Mouse (Mus musculus) lung, postnatal 4 days (tissue): ENCODE measurements around the gene Rbpj.

Experiments
- DNase-seq, 2 experiments: peaks; one replicate each; pipeline ENCODE4 v3.0.0; 2021

Rbpj gene

DNA sequence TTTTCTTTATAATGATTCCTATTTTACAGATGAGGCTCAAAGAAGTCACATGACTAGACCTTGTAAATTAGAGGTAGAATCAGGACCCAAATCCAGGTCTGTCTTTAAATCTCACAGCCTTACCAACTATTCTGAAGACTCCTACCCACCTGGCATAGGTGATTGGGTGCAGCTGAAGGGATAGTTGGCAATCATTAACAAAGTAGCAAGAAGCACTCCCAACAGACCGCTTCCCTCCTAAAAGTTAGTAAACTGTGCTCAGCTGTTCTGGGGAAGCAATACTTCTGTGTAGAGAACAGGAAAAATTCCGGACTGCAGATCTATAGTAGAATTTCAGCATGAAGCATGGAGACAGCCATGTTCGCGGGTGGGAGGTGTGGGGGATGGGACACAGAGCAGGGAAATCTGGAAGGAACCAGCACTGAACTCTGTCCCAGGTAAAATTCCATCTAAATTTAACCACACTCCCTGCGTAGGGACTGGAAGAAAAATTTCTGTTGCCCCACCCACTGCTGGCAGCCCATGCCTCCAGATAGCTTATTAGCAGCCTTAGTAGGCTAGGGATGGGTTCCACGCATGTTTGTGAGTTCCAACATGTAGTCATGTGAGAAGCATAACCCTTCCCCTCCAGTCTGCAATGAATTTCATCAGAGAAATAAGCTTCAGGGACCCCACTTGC, 3.3 kb downstream of the Rbpj start:
- no peak for DNase-seq

DNA sequence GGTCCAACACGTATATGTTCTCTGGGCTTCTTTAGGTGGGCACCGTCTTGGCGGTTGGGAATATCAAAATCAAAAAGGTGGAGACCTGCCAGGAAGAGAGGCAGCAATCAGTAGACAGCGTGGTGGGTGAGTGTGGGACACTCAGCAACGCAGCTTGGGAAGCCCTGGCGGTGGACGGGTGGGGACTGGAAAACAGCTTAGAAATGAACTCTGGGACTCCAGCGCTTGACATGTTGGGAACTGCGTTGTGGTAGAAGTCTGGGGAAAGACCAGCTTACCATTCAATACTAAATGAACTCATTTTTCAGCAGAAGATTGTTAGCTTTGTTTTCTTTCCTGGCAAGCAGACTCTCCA, 3.8 kb downstream of the Rbpj start:
- no peak for DNase-seq

DNA sequence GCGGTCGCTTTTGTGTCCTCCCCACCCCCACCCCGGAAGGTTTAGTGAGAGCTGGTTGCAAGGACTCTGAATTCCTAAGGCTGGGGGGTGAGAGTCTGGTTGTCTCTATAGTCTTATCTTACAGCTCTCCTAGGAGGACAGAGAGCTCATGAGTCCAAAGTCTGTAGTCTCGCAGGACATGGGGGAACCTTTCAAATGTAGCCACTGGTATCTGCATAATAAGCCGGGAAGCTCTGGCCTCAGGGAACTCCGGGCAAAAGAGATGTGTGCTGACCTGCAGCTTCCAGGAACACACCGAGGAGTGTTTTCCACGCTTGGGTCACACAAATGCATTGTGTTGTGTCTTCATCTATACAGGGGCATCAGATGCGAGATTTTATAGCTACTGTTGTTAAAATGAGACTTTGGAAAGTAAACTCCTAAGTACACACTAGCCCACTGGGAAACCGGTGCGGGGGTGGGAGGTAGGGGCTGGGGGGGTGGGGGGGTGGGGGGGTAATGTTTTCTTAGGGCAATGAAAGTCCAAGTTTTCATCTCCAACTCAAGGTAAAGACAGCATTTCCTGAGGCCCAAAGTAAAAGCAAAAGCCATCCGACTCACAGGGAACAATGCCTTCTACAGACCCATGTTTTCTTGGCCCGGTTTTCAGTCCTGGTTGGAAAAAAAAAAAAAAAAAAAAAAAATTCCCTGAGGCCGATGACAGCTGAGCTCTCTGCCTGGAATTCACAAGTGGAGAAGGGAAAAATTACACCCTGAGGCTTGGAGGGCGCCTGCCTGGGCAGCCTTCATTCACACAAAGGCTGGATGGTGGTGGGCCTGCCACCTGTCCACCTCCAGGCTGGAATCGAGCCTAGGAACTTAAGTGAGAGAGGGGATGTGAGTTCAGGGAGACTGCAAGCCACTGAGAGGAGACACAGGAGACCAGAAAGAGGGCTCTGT, 4.5 kb downstream of the Rbpj start:
- DNase-seq: no peak

DNA sequence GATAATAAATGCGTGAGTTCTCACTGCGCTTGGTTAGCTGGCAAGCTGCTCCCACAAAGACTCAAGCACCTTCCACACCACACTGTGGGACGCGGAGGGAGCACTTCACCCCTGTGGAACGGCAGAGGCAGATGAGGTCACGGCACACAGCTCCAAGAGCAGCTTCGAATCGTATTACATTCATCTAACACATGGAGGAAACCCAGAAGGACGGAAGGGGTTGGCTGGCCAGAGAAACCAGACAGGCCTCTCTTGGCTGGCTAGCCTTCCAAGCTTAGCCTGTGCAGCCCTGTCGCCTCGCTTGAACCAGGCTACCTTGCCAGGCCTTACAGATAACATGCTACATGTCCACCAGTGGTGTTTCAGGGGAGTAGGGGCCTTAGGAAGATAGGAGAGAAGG, 6.5 kb downstream of the Rbpj start:
- DNase-seq: no peak

DNA sequence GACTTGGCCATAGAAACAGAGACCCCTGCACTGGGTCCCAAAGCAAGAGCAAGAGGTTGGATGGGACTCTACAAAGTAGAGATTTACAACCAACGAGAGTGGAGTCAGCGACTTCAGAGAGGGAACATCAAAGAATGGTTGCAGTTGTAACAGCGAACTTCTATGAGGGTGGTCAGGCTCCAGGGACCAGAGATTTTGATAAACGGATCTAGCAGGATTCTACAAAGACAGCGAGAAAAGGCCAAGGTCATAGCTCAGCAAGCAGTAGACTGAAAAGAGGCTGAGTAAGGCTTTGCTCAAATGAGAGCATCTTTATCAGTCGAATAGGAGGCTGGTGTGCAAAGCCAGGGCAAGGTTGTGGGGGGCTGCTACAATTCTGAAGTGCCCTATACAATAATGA, 13.2 kb downstream of the Rbpj start:
- no peak for DNase-seq

DNA sequence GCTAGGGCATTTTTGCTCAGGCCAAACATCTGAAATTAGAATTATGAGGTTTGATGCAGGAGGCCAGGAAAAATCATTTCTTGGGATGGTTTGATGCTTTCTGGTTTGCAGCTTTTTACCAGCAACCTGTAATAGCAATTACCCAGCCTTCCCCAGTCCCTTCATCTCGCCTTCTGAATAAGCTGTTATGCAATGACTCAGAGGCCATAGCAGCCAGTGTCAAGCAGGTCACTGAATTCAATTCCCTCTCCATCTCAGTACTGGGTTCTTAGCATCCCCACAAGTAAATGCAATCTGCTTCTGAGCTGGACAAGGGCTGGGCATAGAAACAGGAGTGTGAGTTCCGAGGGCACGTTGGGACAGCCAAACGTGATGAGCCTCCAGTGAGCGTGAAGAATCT, 13.9 kb downstream of the Rbpj start:
- no peak for DNase-seq

DNA sequence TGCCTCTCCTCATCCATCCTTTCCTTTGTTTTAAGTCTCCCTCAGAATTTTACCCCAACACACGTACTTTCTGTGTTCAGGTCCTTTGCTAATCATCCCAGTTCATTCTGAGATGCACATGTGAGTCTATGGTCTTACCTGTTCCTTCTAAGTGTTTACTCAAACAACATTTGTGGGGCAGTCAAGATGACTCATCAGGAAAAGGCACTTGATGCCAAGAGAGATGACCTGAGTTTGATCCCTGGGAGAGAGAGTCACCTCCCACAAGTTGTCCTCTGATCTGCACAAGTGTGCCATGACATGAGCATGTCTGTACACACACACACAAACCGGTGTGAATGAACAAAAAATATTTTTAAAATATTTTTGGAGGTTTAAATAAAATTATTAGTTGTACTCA, 15.1 kb downstream of the Rbpj start:
- DNase-seq: no peak

DNA sequence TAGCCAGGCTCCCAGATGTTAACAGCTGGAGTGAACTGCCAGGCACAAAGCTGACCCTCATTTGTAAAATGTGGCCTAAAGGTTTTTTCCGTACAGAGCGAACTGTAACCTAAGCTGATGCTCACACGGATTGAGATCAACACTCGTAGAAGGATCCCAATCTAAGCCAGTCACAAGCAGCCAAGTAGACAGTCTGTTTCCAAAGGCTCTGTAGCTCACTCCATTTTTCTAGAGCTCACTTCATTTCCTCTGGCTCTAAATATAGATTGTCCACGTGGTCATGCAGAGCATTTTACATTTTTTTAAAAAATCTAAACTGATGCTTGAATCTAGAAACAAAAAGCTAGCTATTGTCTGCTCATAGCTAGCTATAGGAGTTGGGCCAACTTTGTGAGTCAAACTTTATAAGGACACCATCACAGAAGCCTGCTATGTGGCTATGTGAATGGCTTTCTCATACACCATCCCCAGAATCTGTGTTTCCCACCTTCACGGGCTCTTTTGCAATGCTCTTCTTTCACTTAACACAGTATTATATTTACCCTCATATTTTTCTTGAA, 19.2 kb downstream of the Rbpj start:
- DNase-seq: no peak

DNA sequence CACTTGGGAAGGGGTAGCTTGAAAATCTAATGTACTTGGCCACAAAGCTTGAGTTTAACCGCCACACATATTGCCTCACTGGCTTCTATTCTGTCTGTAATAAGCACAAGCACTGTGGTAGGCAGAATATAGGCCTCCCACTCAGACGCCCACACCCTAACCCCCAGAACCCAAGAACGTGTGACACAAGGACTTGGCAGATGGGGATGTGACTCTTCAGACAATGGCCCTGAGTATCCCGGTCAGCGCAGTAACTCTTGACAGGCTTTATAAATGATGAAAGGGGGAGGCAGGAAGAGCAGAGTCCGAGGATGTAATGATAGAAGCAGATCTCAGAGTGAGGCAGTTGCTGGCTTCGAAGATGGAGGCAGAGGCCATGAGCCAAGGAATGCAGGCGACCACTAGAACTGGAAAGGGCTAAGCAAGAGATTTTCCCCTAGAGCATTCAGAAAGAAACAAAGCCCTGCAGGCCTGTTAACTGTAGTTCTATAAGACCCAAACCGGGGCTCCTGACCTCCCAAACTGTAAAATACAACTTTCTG, 20.1 kb downstream of the Rbpj start:
- DNase-seq: peak in 1 of 2 experiments; percentile 28

DNA sequence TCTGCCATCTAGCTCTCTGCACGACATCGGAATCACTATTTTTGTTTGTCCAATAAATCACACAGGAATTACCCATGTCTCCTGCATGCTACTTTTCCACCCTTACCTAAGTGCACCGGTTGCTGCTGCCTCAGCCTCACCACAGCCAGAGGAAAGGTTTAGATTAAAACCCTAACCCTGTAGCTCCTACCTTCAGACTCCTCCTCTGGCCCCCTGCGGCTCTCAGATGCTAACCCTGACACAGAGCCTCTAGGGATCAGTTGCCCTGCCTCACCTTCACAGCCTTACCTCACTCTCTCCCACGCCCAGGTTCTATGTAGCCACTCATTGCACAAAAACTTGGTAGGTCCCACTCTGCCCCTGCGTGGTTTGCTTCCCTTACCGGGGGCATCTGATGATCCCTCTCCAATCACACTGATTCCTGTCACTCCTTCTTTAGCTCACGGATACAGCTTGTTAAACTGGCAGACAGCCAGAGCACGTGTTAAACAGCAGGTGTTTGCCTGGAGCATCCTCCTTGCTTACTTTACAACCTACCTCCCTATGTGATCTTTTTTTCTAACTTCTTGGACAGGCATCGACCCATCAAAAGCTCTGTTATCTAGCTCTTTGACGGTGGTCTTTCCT, 21.1 kb downstream of the Rbpj start:
- no peak for DNase-seq

DNA sequence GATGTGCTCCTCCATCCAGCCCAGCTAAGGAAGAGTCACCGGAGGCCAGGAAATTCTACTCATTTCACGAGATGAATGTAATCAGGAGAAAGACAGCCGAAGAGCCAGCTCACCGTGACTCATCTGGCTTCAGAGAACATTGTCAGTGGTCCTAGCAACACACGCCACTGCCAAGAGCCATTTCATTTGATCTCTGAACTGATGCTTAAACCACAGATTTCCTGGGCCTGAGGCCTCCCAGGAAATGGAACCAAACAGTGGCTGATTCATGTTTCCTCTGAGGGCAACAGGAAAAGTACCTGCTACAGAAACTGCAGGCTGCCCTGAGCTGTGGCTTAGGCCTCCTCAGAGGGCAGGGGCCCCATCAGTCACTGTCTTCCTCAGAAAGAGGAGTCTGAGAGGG, 24.7 kb downstream of the Rbpj start:
- DNase-seq: no peak

DNA sequence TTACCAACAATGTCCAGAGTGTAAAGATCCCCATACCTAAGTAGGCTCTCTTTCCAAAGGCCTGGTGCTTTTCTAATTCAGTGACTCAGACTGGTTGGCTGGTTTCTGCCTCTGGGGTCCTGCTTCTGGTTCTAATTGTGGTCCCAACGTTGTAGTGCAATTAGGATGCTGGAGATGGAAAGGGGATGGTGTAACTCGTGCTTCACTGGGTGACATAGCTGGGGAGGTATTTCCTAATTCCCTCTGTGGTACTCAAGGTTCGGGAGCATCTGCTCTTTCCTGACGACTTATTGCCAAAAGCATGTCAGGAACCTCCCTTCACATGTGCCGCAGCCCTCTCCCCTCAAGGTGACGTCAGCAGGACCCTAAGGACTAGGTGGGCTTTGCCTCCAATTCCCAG, 27.8 kb downstream of the Rbpj start:
- no peak for DNase-seq

DNA sequence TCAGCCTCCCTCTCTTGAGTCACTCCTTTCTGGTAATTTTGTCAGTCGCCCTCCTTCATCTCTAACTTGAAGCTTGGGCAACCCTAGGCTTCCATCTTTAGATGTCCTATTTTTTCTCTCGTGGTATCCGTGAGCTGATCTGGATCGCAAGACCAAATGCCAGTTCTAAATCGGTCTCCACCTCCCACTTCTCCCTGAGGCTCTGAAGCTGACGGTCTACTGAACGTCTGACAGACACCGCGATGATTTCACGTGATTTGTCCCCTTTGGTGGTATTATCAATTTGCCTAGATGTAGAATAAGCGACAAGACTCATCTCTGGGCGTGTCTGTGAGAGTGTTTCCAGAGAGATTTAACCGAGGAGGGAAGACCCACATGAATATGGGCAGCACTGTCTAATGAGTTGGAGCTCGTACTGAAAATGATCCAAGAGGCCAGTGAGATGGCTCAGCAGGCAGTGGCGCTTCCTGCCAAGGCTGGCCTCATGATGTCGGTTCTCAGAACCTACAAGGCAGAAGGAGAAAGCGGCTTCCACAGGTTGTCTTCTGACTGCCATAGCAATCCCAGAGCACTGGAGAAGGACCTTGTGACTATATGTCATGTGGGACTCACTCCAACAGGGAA, 28.7 kb downstream of the Rbpj start:
- no peak for DNase-seq

DNA sequence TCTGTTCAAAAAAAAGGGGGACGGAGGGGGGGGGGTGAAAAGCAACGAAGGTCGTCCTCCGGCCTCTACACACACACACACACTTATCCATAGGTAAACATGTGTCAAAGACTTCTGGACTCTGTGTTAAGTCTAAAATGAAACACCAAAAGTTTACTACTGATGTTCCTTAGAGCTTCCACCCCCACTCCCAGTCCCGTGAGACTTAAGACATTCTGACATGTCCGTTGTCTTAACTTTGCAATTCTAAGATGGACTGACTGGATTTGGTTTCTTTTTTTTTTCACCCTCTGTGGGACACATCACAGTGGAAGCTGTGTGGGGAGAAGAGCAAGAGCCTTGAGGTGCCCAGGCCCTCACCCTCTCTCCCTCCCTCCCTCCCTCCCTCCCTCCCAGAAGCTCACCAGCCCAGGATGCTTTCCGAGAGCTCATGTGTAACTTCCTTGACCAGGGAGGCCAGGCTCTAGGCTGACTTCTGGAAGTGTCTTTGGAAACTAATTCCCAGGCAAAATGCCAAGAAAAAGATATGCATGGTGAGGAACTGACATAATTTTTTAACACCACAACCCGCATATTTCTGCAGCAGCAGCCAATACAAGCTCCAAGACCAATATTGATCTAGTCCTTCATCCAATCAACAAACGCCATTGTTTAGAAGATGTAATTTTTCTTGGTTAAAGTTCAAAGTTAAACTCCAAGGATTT, 31.0 kb downstream of the Rbpj start:
- DNase-seq: peak in 1 of 2 experiments; percentile 23

DNA sequence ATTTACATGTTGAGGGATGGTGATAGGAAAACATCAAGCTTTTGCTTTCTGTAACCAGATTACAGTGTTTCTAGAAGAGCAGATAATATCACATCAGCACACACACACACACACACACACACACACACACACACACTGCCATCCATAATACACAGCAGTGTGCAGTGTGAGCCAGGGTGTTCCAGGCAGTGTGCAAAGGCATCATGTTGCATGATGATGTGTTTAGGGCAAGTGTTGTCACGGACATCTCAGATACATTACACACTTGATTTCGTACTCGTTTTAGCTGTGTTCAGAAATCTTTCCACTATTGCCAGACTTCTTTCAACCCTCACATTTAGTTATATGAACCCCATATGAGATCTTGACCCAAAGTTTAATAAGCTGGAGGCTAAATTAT, 33.6 kb downstream of the Rbpj start:
- peak in 1 of 2 experiments; percentile 23 for DNase-seq

DNA sequence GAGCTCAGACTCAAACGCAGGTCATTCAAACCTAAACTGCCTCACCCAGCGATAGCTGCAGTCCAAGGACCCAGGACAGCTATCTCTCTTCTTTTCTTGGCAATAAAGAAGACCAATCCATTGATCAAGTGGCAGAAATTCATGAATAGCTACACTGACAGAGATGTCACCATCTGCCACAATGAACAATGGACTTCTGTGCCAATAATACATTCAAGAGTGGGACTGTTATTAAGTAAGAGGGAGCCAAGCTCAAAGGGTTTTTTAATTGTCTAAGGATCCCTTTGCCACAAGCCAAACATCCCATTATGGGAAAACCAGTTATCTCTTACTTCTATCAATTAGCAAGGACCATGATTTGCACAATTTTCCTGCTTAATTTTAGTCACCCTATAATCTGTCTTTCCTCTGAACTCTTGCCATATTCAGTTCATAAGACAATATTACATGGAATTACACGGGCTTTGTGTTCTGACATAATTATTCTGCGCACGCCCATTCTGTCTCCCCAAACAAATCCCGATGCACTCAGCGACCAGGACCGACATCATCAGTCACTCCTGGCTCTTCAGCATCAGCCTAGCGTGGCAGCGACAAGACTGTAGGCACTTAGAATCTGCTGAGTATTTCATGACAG, 34.7 kb downstream of the Rbpj start:
- DNase-seq: no peak

DNA sequence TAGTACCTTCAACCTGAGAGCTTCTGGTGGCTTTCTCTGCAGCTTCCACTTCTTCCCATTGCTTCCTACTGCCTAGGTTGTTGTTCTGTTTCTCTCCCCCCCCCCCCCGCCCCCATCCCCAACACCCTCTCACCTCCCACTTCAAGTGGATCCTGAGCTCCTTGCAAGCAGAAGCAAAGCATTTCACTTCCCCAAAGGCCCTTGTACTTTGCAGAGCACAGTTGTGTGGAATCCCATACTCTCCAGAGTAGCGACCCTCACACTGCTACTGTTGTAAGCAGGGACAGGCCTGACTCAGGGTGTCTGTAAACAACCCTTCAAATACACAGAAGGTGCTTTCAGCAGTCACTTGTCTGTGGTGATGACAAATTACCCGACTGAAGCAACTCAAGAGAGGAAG, 37.3 kb downstream of the Rbpj start:
- no peak for DNase-seq

DNA sequence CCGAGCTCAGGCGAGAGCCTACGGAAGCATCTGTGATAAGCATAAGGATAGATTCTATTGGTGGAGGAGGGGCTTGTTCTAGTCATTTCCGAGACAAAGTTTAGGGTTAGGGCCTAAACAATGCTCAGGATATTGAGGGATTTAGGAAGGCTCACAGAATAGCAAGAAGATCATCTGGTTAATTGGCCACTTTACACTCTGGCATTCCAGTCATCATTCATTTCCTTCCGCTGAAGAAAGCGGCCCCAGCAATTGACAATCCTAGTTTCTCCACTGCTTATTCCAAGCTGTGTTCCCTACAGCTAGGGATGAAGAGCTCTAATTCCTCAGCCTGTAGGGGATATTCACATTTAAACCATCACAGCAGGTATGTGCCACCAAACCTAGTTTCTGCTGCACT, 39.8 kb downstream of the Rbpj start:
- no peak for DNase-seq

DNA sequence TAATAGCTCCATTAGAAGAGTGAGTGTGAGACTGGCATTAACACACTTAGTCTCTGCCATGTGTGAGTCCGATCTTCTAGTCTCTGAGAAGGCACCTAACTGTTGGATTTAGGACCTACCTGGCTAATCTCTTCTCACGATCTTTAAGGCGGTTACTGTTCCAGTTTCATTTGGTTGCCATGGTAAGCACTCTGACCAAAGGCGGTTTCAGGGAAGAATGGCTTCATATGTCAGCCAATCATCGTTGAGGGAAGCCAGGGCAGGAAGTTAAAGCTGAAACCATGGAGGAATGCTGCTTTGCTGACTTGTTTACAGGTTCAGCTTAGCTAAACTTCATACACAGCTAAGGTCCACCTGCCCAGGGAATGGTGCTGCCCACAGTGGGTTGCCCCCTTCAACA, 41.4 kb downstream of the Rbpj start:
- DNase-seq: no peak

DNA sequence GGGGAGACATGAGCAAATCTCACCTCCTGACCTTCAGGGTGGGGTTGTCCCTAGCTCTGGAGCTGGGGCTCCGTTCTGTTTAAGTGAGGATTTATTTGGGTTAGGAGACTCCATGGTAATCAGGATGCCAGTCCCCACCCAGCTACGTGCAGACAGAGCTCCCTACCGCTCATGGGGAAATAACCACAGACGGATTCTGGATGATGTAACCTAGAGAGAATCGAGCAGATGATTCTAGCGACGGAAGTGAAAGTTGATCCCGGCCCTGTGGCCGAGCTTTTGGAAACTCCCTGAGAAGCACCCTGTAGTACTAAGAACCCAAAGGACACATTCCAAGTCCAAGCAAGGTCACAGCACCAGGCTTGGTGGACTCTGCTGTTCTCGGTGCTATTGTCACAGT, 43.5 kb downstream of the Rbpj start:
- peak; percentile 25 to 40 for DNase-seq

DNA sequence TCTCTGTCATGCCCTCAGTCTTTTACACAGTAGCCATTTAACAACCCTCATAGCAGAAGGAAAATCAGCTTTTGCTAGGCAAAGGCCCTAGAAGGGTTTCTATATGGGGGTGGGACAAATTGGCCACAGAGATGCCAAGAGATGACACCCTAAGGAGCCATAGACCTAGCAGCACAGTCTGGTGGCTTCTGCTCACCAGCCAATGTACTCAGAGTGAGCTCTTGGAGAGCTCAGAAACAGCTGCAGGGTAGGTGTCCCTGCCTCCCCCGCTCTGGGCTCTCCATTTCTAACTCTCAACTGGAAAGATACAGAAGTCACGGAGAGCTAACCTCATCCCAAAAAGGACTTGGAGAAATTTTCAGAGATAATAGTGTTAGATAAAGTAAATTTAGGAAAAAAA, 44.0 kb downstream of the Rbpj start:
- DNase-seq: no peak

DNA sequence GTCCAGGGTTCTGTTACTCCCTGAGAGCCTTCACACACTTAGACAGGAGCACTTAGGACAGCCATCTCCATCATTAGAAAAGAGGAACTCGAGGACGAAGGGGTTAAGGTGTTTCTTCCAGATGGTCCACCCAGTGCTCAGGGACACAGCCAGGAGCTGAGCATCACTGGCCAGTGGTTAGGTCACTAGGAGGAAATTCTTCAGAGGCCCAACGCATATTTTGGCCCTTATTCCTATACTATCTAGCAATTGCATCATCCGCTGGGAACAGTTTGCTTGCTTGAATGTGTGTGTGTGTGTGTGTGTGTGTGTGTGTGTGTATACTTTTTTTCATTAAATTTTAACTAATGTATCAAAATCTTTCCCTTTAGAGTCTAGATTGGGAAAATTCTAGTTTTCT, 45.5 kb downstream of the Rbpj start:
- DNase-seq: peak in 1 of 2 experiments; percentile 35
